Mouse (Mus musculus): ENCODE data around the gene Ankrd54.

- peak; percentile 90 for TF ChIP-seq CTCF (IDR thresholded peaks at IDR 0.05)
- TF ChIP-seq EP300 (IDR thresholded peaks at IDR 0.05), result no peak
Measured at GRCm38 (mm10) chr15:79037913-79038328, 24.8 kb downstream of the Ankrd54 start.

Data from lung, postnatal 0 days (tissue).